Comparison of ENCODE assay signal across 10 mouse cellular contexts in the genomic region with DNA sequence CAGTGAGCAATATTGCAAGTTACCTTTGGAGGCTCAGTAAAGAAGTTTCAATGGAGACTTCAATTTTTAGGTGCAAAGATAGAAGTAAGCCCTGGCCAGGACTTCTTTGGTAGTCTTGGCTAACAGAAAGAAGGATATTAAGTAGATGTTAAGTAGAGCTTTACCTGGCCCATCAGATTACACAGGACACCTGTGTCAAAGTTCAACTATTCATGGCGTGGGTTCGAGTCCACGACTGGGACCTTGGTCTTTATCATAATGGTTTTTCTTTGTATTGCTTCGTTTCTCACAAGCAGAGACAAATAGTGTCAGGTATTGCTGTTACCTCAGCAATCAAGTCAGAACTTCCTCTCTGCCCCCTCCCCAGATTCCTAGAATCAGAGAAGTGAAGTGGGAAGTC.
A peak's percentile ranks its signal among the peaks of the same experiment; 100 is the strongest.
DNase-seq lines count a peak whose midpoint lies in the region; ATAC-seq and TF ChIP-seq lines count a peak whose summit lies in the region.
"Had no signal": no experiment of that assay in that cellular context is flagged by ENCODE, and none has a peak within 500 bp of the region (broad histone marks: within the 10 kb centered on the region; RNA-seq: fewer than 3 reads in every experiment).

No protein-coding gene starts in this region.

- 84% methylated on average over 4 of the region's 4 CpGs for WGBS in embryonic facial prominence, embryonic 14.5 days
- 57% methylated on average over 4 of the region's 4 CpGs for WGBS in liver, embryonic 13.5 days (ENCODE audit: insufficient replicate concordance)

- peak overlapping the region; percentile 37 for H3K4me2 ChIP-seq in embryonic facial prominence, embryonic 14.5 days (ENCODE audit: low read depth, low read length)
- H3K4me2 ChIP-seq in liver, embryonic 13.5 days = peak overlapping the region; percentile 36

- H3K27me3 ChIP-seq in embryonic facial prominence, embryonic 14.5 days (replicated peaks; ENCODE audit: control insufficient read depth, insufficient read depth, low read length) = no peaks in the 10 kb centered on the region; the same call in 1 of the 2 replicates
- H3K27me3 ChIP-seq in liver, embryonic 13.5 days = peaks cover 18% of the 10 kb centered on the region

- H3K9ac ChIP-seq in embryonic facial prominence, embryonic 14.5 days (ENCODE audit: low read depth, low read length) = no peak overlapping the region
- no peak overlapping the region; the same call in 1 of the 2 replicates for H3K9ac ChIP-seq in liver, embryonic 13.5 days

- no peaks in the 10 kb centered on the region for H3K9me3 ChIP-seq in embryonic facial prominence, embryonic 14.5 days (ENCODE audit: control insufficient read depth, low read length)
- H3K9me3 ChIP-seq in liver, embryonic 13.5 days (replicated peaks) = no peaks in the 10 kb centered on the region

- peak; percentile 49 for DNase-seq in CD4-positive, CD25-positive, alpha-beta regulatory T cell, adult 2 months (ENCODE audit: low read depth, low spot score)
- DNase-seq in layer of hippocampus, adult 2 months (ENCODE audit: low spot score in 2 of 2) = no peak
- DNase-seq in layer of hippocampus, postnatal 25 days (ENCODE audit: extremely low spot score in 1 of 2, low spot score in 1 of 2) = no peak
- DNase-seq in embryonic facial prominence, embryonic 14.5 days (ENCODE audit: low spot score) = no peak
- no peak for DNase-seq in liver, embryonic 13.5 days
- no peak for DNase-seq in gastrocnemius, postnatal 4 days (ENCODE audit: low spot score in 2 of 2)
- DNase-seq: kidney, adult 11 months had no signal

- ATAC-seq in CD4-positive, CD25-positive, alpha-beta regulatory T cell, adult 4 months = no peak
- ATAC-seq in embryonic facial prominence, embryonic 14.5 days (ENCODE audit: low read depth) = no peak
- ATAC-seq in liver, embryonic 13.5 days (ENCODE audit: low read depth) = no peak
- no peak for ATAC-seq in cerebellum, adult (ENCODE audit: insufficient number of reproducible peaks, low FRiP score, low TSS enrichment)

- H3K4me3 ChIP-seq in layer of hippocampus, adult 2 months = peak overlapping the region; percentile 8; the same call in 1 of the 2 replicates
- peak overlapping the region; percentile 3; the same call in 1 of the 2 replicates for H3K4me3 ChIP-seq in embryonic facial prominence, embryonic 14.5 days (ENCODE audit: low read depth, low read length)
- H3K4me3 ChIP-seq in liver, embryonic 13.5 days (replicated peaks) = peak overlapping the region; percentile 19

- TF ChIP-seq CTCF in layer of hippocampus, adult 2 months (conservative IDR thresholded peaks at IDR 0.05) = no peak

- no peak overlapping the region for H3K27ac ChIP-seq in layer of hippocampus, adult 2 months
- H3K27ac ChIP-seq in embryonic facial prominence, embryonic 14.5 days (replicated peaks; ENCODE audit: low read depth, low read length) = no peak overlapping the region
- no peak overlapping the region for H3K27ac ChIP-seq in liver, embryonic 13.5 days
- H3K27ac ChIP-seq: macrophage had no signal

- peaks cover 36% of the 10 kb centered on the region for H3K4me1 ChIP-seq in embryonic facial prominence, embryonic 14.5 days (ENCODE audit: control insufficient read depth, insufficient read depth, low read length)
- peaks cover 18% of the 10 kb centered on the region for H3K4me1 ChIP-seq in liver, embryonic 13.5 days (replicated peaks)

- H3K36me3 ChIP-seq in embryonic facial prominence, embryonic 14.5 days (ENCODE audit: control insufficient read depth, insufficient read depth, low read length) = no peaks in the 10 kb centered on the region
- H3K36me3 ChIP-seq in liver, embryonic 13.5 days = no peaks in the 10 kb centered on the region
